Mouse (Mus musculus) heart, embryonic 14.5 days (tissue): Measurements from ENCODE around the gene Slain1. TPM values are rescaled to one million over a fixed set of nuclear protein-coding genes. Genes with fewer than 3 reads are reported as not detected.

Experiments
- microRNA-seq: library from miRNA; unstranded; fragments of <30 nt; microRNA quantifications from one replicate; pipeline ENCODE4, GENCODE M21; 2016
- polyA plus RNA-seq: library from polyadenylated mRNA; unstranded; fragments of >200 nt; fragmentation: Nextera tagmentation; extraction: Ambion mirVana; gene quantifications from 2 replicates; pipeline ENCODE4 v1.2.1, GENCODE M21; 2014

Gene Slain1
- polyA plus RNA-seq, 1 experiment from 2014 or later = 0.70 TPM

Small RNAs within 50 kb of the gene (microRNA-seq; reads per million reads assigned to microRNA genes)
- gene Gm22877 = not detected

Other genes starting within 250 kb of the Slain1 start
- 0.19 and 0.27 TPM in 2 replicates for gene Scel, start 136.9 kb upstream of the Slain1 start, polyA plus RNA-seq
- 107 and 114 TPM in 2 replicates for gene Ednrb, start 194.2 kb downstream of the Slain1 start, polyA plus RNA-seq